Mouse (Mus musculus): ENCODE results near the gene Ncapd2.

Gene Ncapd2

GRCm38 (mm10) chr6:125166861-125167650, 24.4 kb downstream of the Ncapd2 start:
- in situ Hi-C loops (cut with MboI; ENCODE audit: unreplicated experiment in 2 of 2), result loop anchor here (25.0 kb wide), 1 partner anchor 1395 kb away; no protein-coding TSS in a partner anchor

GRCm38 (mm10) chr6:125166051-125166751, 25.3 kb downstream of the Ncapd2 start, which contains the start of gene Gapdh:
Gapdh (minus strand) TSS chr6:125166467.
- in situ Hi-C loops (cut with MboI; ENCODE audit: unreplicated experiment in 2 of 2), result loop anchor here (25.0 kb wide), 1 partner anchor 1396 kb away; no protein-coding TSS in a partner anchor

- in situ Hi-C loops (cut with MboI; ENCODE audit: unreplicated experiment in 2 of 2), result loop anchor here (25.0 kb wide), 1 partner anchor 1397 kb away; no protein-coding TSS in a partner anchor
Observed at GRCm38 (mm10) chr6:125165328-125165891, 26.1 kb downstream of the Ncapd2 start.

GRCm38 (mm10) chr6:125164672-125165327, 26.7 kb downstream of the Ncapd2 start:
- in situ Hi-C loops (cut with MboI; ENCODE audit: unreplicated experiment in 2 of 2), result loop anchor here (5.0 to 25.0 kb wide), 3 partner anchors 53 to 1398 kb away; partner anchors contain the start of gene Vamp1 (in 1 of the 2)

- in situ Hi-C loops (cut with MboI; ENCODE audit: unreplicated experiment in 2 of 2), result loop anchor here (5.0 to 25.0 kb wide), 3 partner anchors 53 to 1398 kb away; partner anchors contain the start of gene Vamp1 (in 1 of the 2)
Observed at GRCm38 (mm10) chr6:125163801-125164657, 27.5 kb downstream of the Ncapd2 start.

- in situ Hi-C loops (cut with MboI; ENCODE audit: unreplicated experiment in 2 of 2), result loop anchor here (5.0 to 25.0 kb wide), 3 partner anchors 55 to 1400 kb away; partner anchors contain the start of gene Vamp1 (in 1 of the 2)
Observed at GRCm38 (mm10) chr6:125162615-125163305, 28.7 kb downstream of the Ncapd2 start.

- in situ Hi-C loops (cut with MboI; ENCODE audit: unreplicated experiment in 2 of 2), result loop anchor here (5.0 to 25.0 kb wide), 3 partner anchors 55 to 1400 kb away; partner anchors contain the start of gene Vamp1 (in 1 of the 2)
Observed at GRCm38 (mm10) chr6:125161971-125162370, 29.5 kb downstream of the Ncapd2 start.

GRCm38 (mm10) chr6:125160854-125161760, 30.4 kb downstream of the Ncapd2 start:
- in situ Hi-C loops (cut with MboI; ENCODE audit: unreplicated experiment in 2 of 2), result loop anchor here (5.0 to 25.0 kb wide), 3 partner anchors 56 to 1401 kb away; partner anchors contain the start of gene Vamp1 (in 1 of the 2)

GRCm38 (mm10) chr6:125160558-125160853, 31.0 kb downstream of the Ncapd2 start:
- in situ Hi-C loops (cut with MboI; ENCODE audit: unreplicated experiment in 2 of 2), result loop anchor here (5.0 to 25.0 kb wide), 3 partner anchors 57 to 1402 kb away; partner anchors contain the start of gene Vamp1 (in 1 of the 2)

GRCm38 (mm10) chr6:125159773-125160557, 31.5 kb downstream of the Ncapd2 start:
- in situ Hi-C loops (cut with MboI; ENCODE audit: unreplicated experiment in 2 of 2), result loop anchor here (5.0 to 25.0 kb wide), 4 partner anchors 57 to 1402 kb away; partner anchors contain the start of gene Vamp1 (in 2 of the 2)

GRCm38 (mm10) chr6:125158944-125159492, 32.5 kb downstream of the Ncapd2 start:
- in situ Hi-C loops (cut with MboI; ENCODE audit: unreplicated experiment in 2 of 2), result loop anchor here (5.0 to 25.0 kb wide), 4 partner anchors 58 to 1403 kb away; partner anchors contain the start of gene Vamp1 (in 1 of the 2)

GRCm38 (mm10) chr6:125156903-125157614, 34.4 kb downstream of the Ncapd2 start:
- in situ Hi-C loops (cut with MboI; ENCODE audit: unreplicated experiment in 2 of 2), result loop anchor here (5.0 to 25.0 kb wide), 4 partner anchors 60 to 1405 kb away; partner anchors contain the start of gene Vamp1 (in 1 of the 2)

- in situ Hi-C loops (cut with MboI; ENCODE audit: unreplicated experiment in 2 of 2), result loop anchor here (5.0 to 25.0 kb wide), 4 partner anchors 61 to 1406 kb away; partner anchors contain the start of gene Vamp1 (in 1 of the 2)
Observed at GRCm38 (mm10) chr6:125156491-125156890, 35.0 kb downstream of the Ncapd2 start.

GRCm38 (mm10) chr6:125155262-125155661, 36.2 kb downstream of the Ncapd2 start:
- in situ Hi-C loops (cut with MboI; ENCODE audit: unreplicated experiment in 2 of 2), result loop anchor here (5.0 to 25.0 kb wide), 4 partner anchors 62 to 1407 kb away; partner anchors contain the start of gene Vamp1 (in 1 of the 2)

- in situ Hi-C loops (cut with MboI; ENCODE audit: unreplicated experiment in 2 of 2), result loop anchor here (25.0 kb wide), 1 partner anchor 1408 kb away; no protein-coding TSS in a partner anchor
Observed at GRCm38 (mm10) chr6:125154550-125154949, 37.0 kb downstream of the Ncapd2 start.
